Mouse (Mus musculus) hindbrain, embryonic 13.5 days (tissue): Measurements from ENCODE around the gene Cep170b. TPM values are rescaled to one million over a fixed set of nuclear protein-coding genes. Genes with fewer than 3 reads are reported as not detected.

Source experiments
- ATAC-seq: fragments of 200-750 bp; cut with Nextera tagmentation; 2 replicates; pipeline ENCODE4 v1.8.0; 2017; ENCODE audit warnings: moderate TSS enrichment; ENCODE audit not compliant: low FRiP score
- H3K27ac ChIP-seq: fragments of 300-500 bp; sonication (generic); 2 replicates; pipeline ENCODE4 v1.5.1; 2015; ENCODE audit warnings: inconsistent platforms, mild to moderate bottlenecking, moderate library complexity
- H3K27me3 ChIP-seq: fragments of 300-500 bp; sonication (generic); 2 replicates; pipeline ENCODE4 v1.6.1; 2015; ENCODE audit warnings: mild to moderate bottlenecking, inconsistent platforms
- H3K36me3 ChIP-seq: fragments of 300-500 bp; sonication (generic); 2 replicates; pipeline ENCODE4 v1.6.1; 2015; ENCODE audit warnings: mild to moderate bottlenecking, inconsistent platforms
- H3K4me1 ChIP-seq: fragments of 300-500 bp; sonication (generic); replicated peaks from 2 replicates; pipeline ENCODE4 v1.6.1; 2015; ENCODE audit warnings: inconsistent platforms
- H3K4me2 ChIP-seq: fragments of 300-500 bp; sonication (generic); 2 replicates; pipeline ENCODE4 v1.6.1; 2015; ENCODE audit warnings: inconsistent platforms, mild to moderate bottlenecking, moderate library complexity
- H3K4me3 ChIP-seq: fragments of 300-500 bp; sonication (generic); 2 replicates; pipeline ENCODE4 v1.5.1; 2015; ENCODE audit warnings: mild to moderate bottlenecking, inconsistent platforms
- H3K9ac ChIP-seq: fragments of 300-500 bp; sonication (generic); 2 replicates; pipeline ENCODE4 v1.6.1; 2015; ENCODE audit warnings: mild to moderate bottlenecking, inconsistent platforms
- H3K9me3 ChIP-seq: fragments of 300-500 bp; sonication (generic); 2 replicates; pipeline ENCODE4 v1.6.1; 2016; ENCODE audit warnings: inconsistent platforms
- WGBS: fragments of 180-500 bp; shearing (Covaris S2); methylation state at CpG from one replicate; pipeline ENCODE4 v1.1.7; 2015; 5-methylcytosine and 5-hydroxymethylcytosine counted together
- polyA plus RNA-seq: library from polyadenylated mRNA; unstranded; fragments of >200 nt; fragmentation: Nextera tagmentation; extraction: Ambion mirVana; gene quantifications from 2 replicates; pipeline ENCODE4 v1.2.1, GENCODE M21; 2015

Gene Cep170b
- polyA plus RNA-seq, 1 experiment from 2014 or later, result 24.2 TPM

DNA sequence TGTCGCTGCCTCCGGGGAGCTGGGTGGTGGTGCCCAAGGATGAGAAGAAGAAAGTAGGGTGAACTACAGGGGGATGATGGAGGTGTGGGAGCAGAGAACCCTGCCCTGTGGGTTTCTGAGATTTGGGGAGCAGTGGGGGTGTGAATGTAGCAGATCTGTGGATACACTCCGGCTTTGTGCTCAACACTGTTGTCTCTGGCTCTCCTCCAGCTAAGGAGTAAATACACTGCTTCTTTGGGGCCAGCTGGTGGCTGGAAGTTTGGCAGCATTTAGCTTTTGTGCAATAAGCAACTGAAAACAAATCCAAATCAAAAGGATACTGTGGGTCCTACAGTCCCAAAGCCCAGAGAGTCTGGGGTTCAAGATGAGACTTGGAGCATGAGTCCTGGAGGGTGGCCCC lies 6.3 kb upstream of the Cep170b start:
- no peak overlapping the region for H3K4me3 ChIP-seq
- no peaks in the 10 kb centered on the region for H3K36me3 ChIP-seq
- H3K4me2 ChIP-seq, result no peak overlapping the region
- 73% methylated on average over 3 of the region's 3 CpGs for WGBS
- H3K27ac ChIP-seq, result peak overlapping the region; percentile 1; the same call in 1 of the 2 replicates
- H3K9me3 ChIP-seq, result no peaks in the 10 kb centered on the region
- H3K9ac ChIP-seq, result no peak overlapping the region; the same call in 1 of the 2 replicates
- H3K27me3 ChIP-seq, result peaks cover 4% of the 10 kb centered on the region; the same call in 1 of the 2 replicates
- no peak for ATAC-seq
- H3K4me1 ChIP-seq, result no peaks in the 10 kb centered on the region

DNA sequence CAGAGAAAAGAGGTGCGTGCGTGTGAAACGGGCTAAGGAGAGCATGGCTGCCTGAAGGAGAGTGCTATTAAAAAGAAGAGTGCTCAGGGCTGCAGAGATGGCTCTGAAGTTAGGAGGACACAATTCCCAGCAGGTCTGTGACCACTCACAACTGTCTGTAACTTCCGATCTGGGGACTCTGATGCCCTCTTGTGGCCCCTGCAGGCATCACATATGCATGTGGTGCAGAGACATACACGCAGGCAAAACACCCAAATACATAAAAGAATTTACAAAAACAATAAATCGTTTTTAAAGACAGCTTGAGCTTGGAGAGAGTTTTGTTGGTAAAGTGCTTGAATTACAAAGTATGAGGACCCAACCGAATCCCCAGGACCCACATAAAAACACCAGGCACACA lies 3.1 kb upstream of the Cep170b start:
- Histone ChIP-seq H3K4me1 (peaks cover 5% of the 10 kb centered on the region), H3K27ac (no peak overlapping the region), H3K9ac (no peak overlapping the region), H3K27me3 (peaks cover 23% of the 10 kb centered on the region), H3K4me2 (no peak overlapping the region), H3K4me3 (no peak overlapping the region), H3K9me3 (no peaks in the 10 kb centered on the region), H3K36me3 (no peaks in the 10 kb centered on the region)
- no peak for ATAC-seq
- 30% methylated on average over 7 of the region's 7 CpGs for WGBS

DNA sequence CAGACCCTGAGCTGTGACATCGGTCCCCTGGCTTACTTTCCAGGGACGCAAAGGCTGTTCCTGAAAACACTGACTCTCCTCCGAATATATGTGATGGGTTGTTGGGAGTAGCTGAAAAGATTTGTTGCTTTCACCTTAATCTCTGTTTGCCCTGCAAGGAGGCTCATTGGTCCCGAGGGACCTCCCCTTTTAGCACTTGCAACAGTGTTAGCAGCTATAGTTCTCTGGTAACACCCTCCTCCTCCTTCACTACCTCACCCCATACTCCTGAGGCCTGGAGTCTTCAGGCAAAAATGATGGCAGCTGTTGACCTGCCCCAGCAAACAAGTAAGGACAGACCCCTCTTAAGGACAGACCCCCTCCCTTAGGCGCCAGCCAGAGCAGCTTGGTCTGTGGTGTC lies 1.3 kb upstream of the Cep170b start:
- Histone ChIP-seq H3K9me3 (no peaks in the 10 kb centered on the region), H3K4me2 (no peak overlapping the region), H3K27ac (no peak overlapping the region), H3K9ac (no peak overlapping the region), H3K4me1 (peaks cover 20% of the 10 kb centered on the region), H3K27me3 (peaks cover 29% of the 10 kb centered on the region), H3K36me3 (no peaks in the 10 kb centered on the region), H3K4me3 (no peak overlapping the region)
- no peak for ATAC-seq
- WGBS, result 74% methylated on average over 5 of the region's 5 CpGs

DNA sequence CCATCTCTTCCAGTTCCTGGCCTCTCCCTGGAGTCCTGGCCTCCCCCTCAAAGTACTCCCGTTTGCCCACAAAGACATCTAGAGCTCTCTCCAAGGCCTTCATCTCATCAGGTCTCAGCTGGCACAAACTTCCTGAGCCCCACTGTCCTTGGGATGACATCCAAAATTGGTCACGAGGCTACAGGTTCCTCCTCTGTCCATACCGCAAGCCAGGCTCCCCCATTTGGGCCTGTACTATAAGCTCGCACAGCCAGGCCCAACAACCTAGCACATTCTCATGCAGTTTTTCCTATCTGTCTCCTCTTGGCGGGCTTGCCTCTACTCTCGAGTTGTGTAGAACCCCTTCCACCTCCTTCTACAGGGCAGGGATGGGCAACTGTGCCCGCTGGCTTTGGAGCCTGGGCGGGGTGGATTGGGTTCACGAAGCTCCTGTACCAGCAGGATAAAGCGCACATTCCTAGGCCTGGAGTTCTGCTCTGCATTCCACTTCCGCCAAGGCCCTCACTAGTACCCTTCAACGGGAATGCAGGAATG lies 702 bp downstream of the Cep170b start:
- H3K36me3 ChIP-seq, result peaks cover 9% of the 10 kb centered on the region
- H3K27me3 ChIP-seq, result peaks cover 29% of the 10 kb centered on the region
- peak overlapping the region; percentile 88; the same call in 1 of the 2 replicates for H3K4me3 ChIP-seq
- H3K27ac ChIP-seq, result no peak overlapping the region
- WGBS, result 37% methylated on average over 12 of the region's 12 CpGs
- H3K4me2 ChIP-seq, result peak overlapping the region; percentile 83
- H3K9ac ChIP-seq, result no peak overlapping the region
- H3K4me1 ChIP-seq, result peaks cover 36% of the 10 kb centered on the region
- no peak for ATAC-seq
- H3K9me3 ChIP-seq, result no peaks in the 10 kb centered on the region

DNA sequence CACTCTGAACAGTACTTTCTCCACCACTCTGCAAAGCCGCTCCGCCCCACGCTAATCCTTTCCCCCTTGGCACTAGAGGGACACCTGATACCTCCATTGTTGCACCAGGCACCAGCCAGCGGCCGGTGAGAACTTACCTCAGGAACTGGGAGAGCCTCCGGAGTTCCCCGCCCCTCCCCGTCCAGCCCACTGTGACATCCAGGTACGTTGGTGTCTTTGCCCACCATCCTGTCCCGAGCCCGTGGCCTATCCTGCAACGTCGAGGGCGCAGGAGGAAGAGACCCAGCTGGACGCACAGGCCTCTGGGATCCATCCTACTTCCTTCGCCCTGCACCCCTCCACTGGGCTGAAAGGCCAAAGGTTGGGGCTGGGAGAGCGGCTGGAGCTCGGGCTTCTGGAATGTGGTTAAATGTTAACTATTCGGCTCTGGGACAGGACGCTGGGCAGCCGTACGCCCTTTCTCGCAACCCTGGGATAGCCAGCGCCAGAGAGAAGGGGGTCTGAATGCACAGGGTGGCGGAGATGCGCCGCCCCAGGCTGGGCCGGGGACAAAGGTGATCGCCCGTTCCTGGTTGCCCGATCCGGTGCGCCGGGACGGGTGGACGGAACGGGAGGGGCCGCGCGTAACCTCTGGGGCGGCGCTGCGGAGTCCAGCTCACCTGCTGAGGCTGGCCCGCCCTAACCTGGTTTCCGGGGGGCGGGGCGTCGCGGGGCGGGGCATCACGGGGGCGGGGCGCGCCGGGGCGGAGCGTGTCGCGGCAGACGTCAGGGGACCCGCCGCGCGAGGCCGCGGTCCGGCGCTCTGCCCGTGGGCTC lies 1.4 kb downstream of the Cep170b start:
- peak; percentile 44 for ATAC-seq

DNA sequence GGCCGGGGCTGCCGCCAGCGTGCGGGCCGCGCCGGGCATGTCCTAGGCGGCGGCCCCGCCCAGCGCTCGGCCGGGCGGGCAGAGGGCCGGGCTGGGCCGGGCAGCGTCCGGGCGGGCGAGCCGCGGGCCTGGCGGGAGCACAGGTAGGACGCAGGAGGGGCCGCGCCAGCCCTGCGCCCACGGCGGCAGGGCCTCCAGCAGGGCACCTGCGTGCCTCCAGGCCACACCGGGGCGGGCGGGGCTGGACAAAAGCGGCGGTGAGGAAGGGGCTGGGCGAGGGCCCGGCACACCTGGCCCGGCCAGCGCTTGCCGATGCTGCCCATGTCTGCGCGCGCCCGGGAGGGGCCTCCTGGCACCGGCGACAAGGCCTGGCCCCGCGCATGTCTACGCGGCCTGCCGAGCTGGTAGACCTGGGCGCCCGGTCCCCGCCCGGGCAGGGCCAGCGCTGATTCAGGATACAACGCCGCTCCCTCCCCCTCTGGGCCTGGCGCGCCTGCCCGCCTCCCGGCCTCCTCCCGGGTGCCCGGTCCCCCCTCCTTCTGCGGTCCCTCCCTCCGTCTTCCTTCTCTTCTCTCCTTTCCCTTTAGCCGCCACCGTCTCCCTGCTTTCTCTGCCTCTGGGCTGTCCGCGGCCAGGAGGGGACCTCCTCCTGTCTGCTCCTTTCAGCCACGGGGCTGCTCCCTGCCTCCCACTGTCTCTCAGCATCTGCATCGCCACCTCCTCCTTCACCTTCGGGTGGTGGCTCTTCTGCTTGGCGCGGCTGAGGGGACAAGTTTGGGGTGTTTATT lies 2.2 kb downstream of the Cep170b start:
- Histone ChIP-seq H3K4me1 (peaks cover 51% of the 10 kb centered on the region), H3K9ac (peak overlapping the region; percentile 97), H3K9me3 (no peaks in the 10 kb centered on the region), H3K27me3 (peaks cover 29% of the 10 kb centered on the region), H3K36me3 (peaks cover 18% of the 10 kb centered on the region), H3K4me2 (peak overlapping the region; percentile 83), H3K4me3 (peak overlapping the region; percentile 88), H3K27ac (peak overlapping the region; percentile 81)
- under 1% methylated on average over 52 of the region's 75 CpGs for WGBS
- peak; percentile 56 for ATAC-seq

More for the DNA sequence above, 1.4 kb downstream of the Cep170b start:
- no peaks in the 10 kb centered on the region for H3K9me3 ChIP-seq
- peak overlapping the region; percentile 88 for H3K4me3 ChIP-seq
- peak overlapping the region; percentile 81 for H3K27ac ChIP-seq
- peak overlapping the region; percentile 97 for H3K9ac ChIP-seq
- peak overlapping the region; percentile 83 for H3K4me2 ChIP-seq
- WGBS, result 2% methylated on average over 53 of the region's 69 CpGs
- peaks cover 29% of the 10 kb centered on the region for H3K27me3 ChIP-seq
- peaks cover 15% of the 10 kb centered on the region for H3K36me3 ChIP-seq
- peaks cover 43% of the 10 kb centered on the region for H3K4me1 ChIP-seq

DNA sequence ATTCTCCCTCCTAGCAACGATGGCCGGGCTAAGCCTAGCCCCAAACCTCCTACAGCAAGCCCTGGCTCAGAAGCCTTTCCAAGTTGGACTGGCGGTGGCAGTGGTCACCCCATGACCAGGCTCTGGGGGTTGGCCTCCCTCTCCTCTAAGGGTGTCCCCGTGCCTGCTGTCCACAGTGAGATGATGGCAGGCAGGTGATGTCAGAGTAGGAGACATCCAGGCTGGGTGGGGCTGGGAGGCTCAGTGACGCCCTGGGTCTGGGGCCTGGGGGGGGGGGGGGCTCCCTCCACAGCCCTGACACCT lies 2.7 kb downstream of the Cep170b start:
- Histone ChIP-seq H3K4me3 (peak overlapping the region; percentile 88), H3K9ac (peak overlapping the region; percentile 97), H3K27me3 (peaks cover 29% of the 10 kb centered on the region), H3K9me3 (no peaks in the 10 kb centered on the region), H3K36me3 (peaks cover 23% of the 10 kb centered on the region), H3K4me1 (peaks cover 56% of the 10 kb centered on the region), H3K27ac (peak overlapping the region; percentile 81), H3K4me2 (peak overlapping the region; percentile 83)
- 10% methylated on average over 5 of the region's 5 CpGs for WGBS
- peak; percentile 15; the same call in 1 of the 2 replicates for ATAC-seq

DNA sequence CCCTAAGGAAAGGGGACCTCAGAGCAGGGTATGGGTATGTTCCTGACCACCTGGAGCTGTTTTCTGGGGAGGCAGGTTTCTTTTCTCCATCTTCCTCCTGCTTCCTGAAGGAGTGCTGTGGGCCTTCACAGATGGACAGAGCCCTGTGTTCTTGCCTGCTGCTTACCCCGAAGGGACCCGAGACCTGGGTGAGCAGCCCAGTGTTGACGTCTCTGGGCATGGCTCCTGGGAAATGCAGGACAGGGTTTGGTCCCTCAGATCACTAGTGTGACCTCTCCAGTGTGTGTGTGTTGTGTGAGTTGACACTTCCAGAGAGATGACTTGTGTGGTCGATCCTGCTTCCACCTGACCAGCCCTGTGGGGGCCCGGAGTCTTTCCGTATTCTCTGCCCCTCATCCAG lies 3.2 kb downstream of the Cep170b start:
- no peak for ATAC-seq
- no peak overlapping the region for H3K27ac ChIP-seq
- 82% methylated on average over 6 of the region's 6 CpGs for WGBS
- H3K9me3 ChIP-seq, result no peaks in the 10 kb centered on the region
- peaks cover 23% of the 10 kb centered on the region for H3K36me3 ChIP-seq
- H3K4me2 ChIP-seq, result peak overlapping the region; percentile 83
- peaks cover 56% of the 10 kb centered on the region for H3K4me1 ChIP-seq
- peak overlapping the region; percentile 88 for H3K4me3 ChIP-seq
- H3K27me3 ChIP-seq, result peaks cover 29% of the 10 kb centered on the region
- H3K9ac ChIP-seq, result peak overlapping the region; percentile 97

DNA sequence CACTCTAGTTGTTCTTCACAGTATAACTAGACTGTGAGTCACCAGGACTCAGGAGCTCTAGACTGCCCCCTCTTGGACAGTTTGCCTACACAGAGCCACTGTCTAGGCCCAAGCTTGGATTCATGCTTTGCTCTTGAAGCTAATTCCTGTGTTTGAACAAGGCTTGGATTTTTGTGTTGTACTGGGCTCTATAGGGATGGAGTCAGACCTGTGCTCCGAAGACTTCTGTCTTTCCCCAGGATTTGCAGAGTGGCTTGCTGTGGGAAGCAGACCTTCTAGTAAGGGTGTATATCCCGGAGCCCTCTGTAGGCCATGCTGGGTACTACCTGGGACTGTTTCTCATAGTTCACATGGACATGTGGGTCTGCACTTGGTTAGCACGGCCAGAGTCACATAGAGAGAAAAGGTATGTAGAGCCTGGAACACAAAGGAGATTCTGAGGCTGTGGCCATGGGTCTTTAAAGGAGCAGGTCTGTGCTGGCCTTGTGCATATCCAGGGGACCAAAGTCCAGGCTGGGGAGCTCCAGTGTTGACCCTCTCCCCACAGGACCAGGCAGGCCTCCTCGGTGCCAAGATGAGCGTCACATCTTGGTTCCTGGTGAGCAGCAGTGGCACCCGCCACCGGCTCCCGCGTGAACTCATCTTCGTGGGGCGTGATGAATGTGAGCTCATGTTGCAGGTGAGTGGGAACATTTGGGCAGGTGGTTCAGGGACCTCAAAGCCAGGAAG lies 4.0 kb downstream of the Cep170b start:
- Histone ChIP-seq H3K36me3 (peaks cover 23% of the 10 kb centered on the region), H3K4me3 (peak overlapping the region; percentile 4; the same call in 1 of the 2 replicates), H3K4me1 (peaks cover 56% of the 10 kb centered on the region), H3K9ac (no peak overlapping the region), H3K27ac (no peak overlapping the region), H3K4me2 (0 out of 2 replicates have a peak overlapping the region, but pooled peaks have one; percentile 6), H3K27me3 (peaks cover 29% of the 10 kb centered on the region), H3K9me3 (no peaks in the 10 kb centered on the region)
- no peak for ATAC-seq
- 79% methylated on average over 11 of the region's 11 CpGs for WGBS

DNA sequence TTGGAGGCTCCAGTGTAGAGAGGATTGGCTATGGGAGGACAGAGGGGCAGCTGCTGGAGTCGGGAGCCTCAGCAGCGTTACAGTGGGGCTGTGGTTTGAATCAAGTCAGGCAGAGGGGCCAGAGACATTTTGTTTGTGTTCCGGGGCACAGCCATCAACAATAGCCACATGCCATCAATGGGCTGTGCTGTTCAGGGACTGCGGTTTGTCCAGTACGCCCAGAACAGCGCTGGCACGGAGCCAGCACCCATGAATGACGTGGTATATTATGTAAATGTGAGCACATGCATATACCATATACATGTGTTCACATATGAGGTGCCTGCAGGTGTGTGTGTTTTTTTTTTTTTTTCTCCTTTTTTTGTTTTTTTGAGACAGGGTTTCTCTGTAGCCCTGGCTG lies 7.5 kb downstream of the Cep170b start:
- no peak for ATAC-seq
- Histone ChIP-seq H3K4me2 (no peak overlapping the region), H3K36me3 (peaks cover 55% of the 10 kb centered on the region), H3K4me3 (no peak overlapping the region), H3K27ac (no peak overlapping the region), H3K9me3 (no peaks in the 10 kb centered on the region), H3K9ac (0 out of 2 replicates have a peak overlapping the region, but pooled peaks have one; percentile 44), H3K4me1 (peaks cover 48% of the 10 kb centered on the region), H3K27me3 (peaks cover 5% of the 10 kb centered on the region; the same call in 1 of the 2 replicates)
- WGBS, result 58% methylated on average over 8 of the region's 8 CpGs

DNA sequence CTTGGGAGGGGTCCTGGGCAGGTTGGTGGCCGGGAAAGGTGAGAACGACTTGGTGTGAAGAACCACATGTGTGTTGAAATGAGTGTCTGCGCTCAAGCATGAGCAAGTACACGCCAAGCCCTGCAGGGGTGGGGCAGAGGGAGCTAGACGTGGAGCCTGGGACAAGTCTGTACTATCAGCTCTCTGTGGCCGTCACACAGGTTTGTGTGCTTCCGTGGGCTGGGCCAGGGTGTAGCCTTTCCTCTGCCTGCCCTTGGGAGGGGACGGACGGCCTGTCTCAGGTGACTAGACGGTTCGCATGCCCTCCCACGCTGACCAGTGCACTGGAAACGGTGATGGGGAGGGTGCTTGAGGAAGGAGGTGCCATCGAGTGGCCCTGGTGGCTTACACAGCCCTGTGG lies 10.6 kb downstream of the Cep170b start:
- no peak overlapping the region for H3K27ac ChIP-seq
- peaks cover 21% of the 10 kb centered on the region for H3K4me1 ChIP-seq
- no peak overlapping the region for H3K4me2 ChIP-seq
- no peaks in the 10 kb centered on the region for H3K27me3 ChIP-seq
- no peak for ATAC-seq
- no peak overlapping the region for H3K9ac ChIP-seq
- H3K4me3 ChIP-seq, result no peak overlapping the region
- H3K9me3 ChIP-seq, result no peaks in the 10 kb centered on the region
- peaks cover 77% of the 10 kb centered on the region for H3K36me3 ChIP-seq
- WGBS, result 88% methylated on average over 14 of the region's 14 CpGs

DNA sequence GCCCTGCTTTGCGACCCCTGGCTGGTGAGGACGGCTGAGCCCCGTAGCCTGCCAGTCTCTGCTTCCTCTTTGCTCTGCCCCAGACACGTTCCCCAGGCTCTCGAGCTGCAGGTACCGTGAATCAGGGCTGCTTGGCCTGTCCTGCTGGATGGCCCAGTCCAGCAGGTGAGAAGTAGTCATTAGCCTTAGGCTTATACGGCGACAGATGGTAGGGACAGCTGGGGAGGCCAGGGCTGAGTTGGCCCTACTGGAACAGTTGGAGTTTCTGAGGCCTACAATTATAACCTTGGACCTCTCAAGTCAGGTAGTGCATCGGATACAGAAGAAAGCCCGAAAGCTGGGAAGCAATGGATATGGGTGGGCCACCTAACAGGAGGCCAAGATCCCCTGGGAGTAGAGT lies 12.3 kb downstream of the Cep170b start:
- no peak overlapping the region for H3K4me3 ChIP-seq
- no peaks in the 10 kb centered on the region for H3K27me3 ChIP-seq
- no peak for ATAC-seq
- no peak overlapping the region for H3K27ac ChIP-seq
- peaks cover 3% of the 10 kb centered on the region for H3K4me1 ChIP-seq
- peaks cover 83% of the 10 kb centered on the region for H3K36me3 ChIP-seq
- no peak overlapping the region for H3K4me2 ChIP-seq
- no peaks in the 10 kb centered on the region for H3K9me3 ChIP-seq
- H3K9ac ChIP-seq, result no peak overlapping the region
- WGBS, result 93% methylated on average over 10 of the region's 10 CpGs
